Mouse (Mus musculus) CH12.LX (cell line): ENCODE measurements around the gene Stoml2.

Experiments
- CTCF ChIP-seq, 2 experiments: IDR thresholded peaks in 1 of 2; conservative IDR thresholded peaks in 1 of 2; 2 replicates each; pipeline ENCODE4 v1.5.1; 2011 to 2012; ENCODE audit warnings: low read depth in 2 of 2, low read length in 2 of 2, improper control_type of control experiment in 1 of 2, inconsistent platforms in 1 of 2, mild to moderate bottlenecking in 1 of 2, moderate library complexity in 1 of 2
- ETS1 ChIP-seq: conservative IDR thresholded peaks from 2 replicates; pipeline ENCODE4 v1.6.1; 2012; ENCODE audit warnings: low read depth, mild to moderate bottlenecking, inconsistent platforms, low read length, improper control_type of control experiment, moderate library complexity
- JUND ChIP-seq: conservative IDR thresholded peaks from 2 replicates; pipeline ENCODE4 v1.6.1; 2011; ENCODE audit warnings: low read depth, low read length, improper control_type of control experiment
- MXI1 ChIP-seq: IDR thresholded peaks from 2 replicates; pipeline ENCODE4 v1.6.1; 2011; ENCODE audit warnings: mild to moderate bottlenecking, low read depth, low read length, improper control_type of control experiment
- NRF1 ChIP-seq: IDR thresholded peaks from 2 replicates; pipeline ENCODE4 v1.6.1; 2014; ENCODE audit warnings: low read depth, mild to moderate bottlenecking, inconsistent platforms, low read length, improper control_type of control experiment, moderate library complexity
- POLR2A ChIP-seq: IDR thresholded peaks from 2 replicates; pipeline ENCODE4 v1.6.1; 2011; ENCODE audit warnings: low read depth, mild to moderate bottlenecking, improper control_type of control experiment, low read length
- ZMIZ1 ChIP-seq: IDR thresholded peaks from 2 replicates; pipeline ENCODE4 v1.6.1; 2012; ENCODE audit warnings: low read depth, mild to moderate bottlenecking, inconsistent platforms, low read length, improper control_type of control experiment

GRCm38 (mm10) chr4:43052627-43053026 is 21.1 kb upstream of the Stoml2 start:
- TF ChIP-seq POLR2A = no peak
- TF ChIP-seq JUND = no peak; the same call in 1 of the 2 replicates
- TF ChIP-seq CTCF (conservative IDR thresholded peaks at IDR 0.05 in 1 of 2, IDR thresholded peaks at IDR 0.05 in 1 of 2; ENCODE audit: low read depth in 2 of 2, low read length in 2 of 2) = peak; percentile 73 to 75
- TF ChIP-seq ZMIZ1 = no peak
- TF ChIP-seq ETS1 = no peak
- no peak for TF ChIP-seq NRF1
- TF ChIP-seq MXI1 = no peak
